Mouse (Mus musculus): ENCODE measurements at regions not wholly inside any gene's neighbourhood (a gene's known extent, or its start where the extent isn't known, plus 50 kb on each side); places are given as distances from the start of the nearest gene placed in this dataset.
A peak's percentile ranks its signal among the peaks of the same experiment; 100 is the strongest.

DNA sequence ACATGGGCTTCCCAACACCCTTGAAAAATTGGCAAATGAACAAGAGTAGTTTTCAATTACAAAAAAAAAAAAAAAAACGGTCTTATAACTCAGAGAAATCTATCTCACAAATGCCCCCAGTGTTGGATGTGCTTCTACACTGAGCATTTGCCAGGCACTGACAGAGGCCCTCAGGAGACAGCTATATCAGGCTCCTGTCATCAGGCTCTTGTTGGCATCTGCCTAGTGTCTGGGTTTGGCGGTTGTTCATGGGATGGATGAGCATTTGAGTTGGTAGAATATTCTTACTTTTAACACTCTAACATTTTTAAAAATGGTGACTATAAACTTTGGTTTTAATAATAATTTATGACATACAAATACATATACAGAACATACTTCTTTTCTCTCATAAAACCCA, 1555.4 kb upstream of the Map3k7 start:
- DNase-seq: no peak

GRCm38 (mm10) chr4:30447644-30448043, 1516.3 kb upstream of the Map3k7 start:
- no peak for DNase-seq

DNA sequence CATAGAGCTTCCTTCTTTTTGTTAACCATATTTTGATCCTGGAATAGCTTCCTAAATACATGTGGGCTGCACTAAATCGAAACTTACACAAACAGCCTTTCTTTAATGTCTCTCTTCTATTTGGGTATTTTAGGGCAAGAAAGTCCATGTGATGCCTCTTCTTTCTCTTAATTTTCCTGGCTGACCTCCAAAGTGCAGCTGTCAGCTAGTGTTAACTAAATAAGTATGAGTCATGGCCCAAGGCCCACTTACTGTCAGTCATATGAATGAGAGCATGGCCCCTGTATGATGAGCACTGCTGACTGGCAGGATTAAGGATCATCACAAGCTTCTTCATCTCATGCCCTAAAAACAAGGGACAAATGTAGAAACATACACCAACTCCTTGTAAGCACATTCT, 1513.5 kb upstream of the Map3k7 start:
- peak; percentile 0 for DNase-seq

DNA sequence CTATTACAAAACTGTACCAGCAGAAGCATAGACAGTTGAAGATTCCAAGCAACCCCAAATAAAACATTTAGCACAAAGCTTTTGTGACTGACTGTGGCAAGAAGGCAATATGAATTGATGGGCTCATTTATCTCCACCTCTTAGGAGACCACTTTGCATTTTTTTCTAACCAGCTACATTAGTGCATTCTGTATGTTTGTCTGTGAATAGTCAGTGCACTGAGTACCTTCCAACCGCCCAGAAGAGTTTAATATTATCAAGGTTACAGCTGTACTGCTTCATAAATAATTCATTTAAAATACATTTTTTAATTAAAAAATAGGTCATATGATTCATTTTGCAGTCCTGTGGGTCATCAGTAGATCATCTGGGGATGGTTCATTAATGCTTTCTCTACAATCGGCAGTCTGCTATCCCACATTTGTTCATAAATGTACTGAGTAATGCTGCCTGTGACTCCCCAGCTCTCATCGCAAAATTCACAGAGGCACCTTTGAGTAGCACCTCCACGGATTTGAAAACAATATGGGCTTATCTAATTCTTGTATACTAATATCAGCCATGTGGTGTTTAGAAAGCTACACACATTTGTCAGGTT, 1496.5 kb upstream of the Map3k7 start:
- no peak for DNase-seq

DNA sequence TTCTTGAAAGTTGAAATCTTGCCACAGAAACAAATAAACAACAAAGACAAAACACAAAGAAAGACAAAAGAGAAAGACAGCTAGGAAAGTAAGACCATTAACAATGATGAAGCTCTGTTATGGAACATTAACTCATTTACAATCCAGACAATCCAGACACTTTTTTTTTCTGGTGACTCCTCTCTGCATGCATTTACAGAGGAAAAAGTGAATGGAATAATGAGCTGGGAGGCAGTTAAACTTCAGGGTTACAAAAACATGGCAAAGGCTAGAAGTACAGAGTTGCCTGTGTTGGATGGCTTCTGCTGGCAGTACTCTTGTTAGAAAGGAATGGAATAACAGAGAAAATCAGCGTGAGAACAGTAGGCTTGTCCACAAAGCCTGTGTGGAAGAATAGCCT, 1487.3 kb upstream of the Map3k7 start:
- DNase-seq: no peak

GRCm38 (mm10) chr4:30500067-30500670, 1463.7 kb upstream of the Map3k7 start:
- DNase-seq: no peak
